Mouse (Mus musculus): ENCODE results near the gene Prkcq. TPM values are rescaled to one million over a fixed set of nuclear protein-coding genes. Genes with fewer than 3 reads are reported as not detected.

The Prkcq gene
- polyA plus RNA-seq (2012; rRNA removed): 3.6 and 5.1 TPM in 2 replicates

DNA sequence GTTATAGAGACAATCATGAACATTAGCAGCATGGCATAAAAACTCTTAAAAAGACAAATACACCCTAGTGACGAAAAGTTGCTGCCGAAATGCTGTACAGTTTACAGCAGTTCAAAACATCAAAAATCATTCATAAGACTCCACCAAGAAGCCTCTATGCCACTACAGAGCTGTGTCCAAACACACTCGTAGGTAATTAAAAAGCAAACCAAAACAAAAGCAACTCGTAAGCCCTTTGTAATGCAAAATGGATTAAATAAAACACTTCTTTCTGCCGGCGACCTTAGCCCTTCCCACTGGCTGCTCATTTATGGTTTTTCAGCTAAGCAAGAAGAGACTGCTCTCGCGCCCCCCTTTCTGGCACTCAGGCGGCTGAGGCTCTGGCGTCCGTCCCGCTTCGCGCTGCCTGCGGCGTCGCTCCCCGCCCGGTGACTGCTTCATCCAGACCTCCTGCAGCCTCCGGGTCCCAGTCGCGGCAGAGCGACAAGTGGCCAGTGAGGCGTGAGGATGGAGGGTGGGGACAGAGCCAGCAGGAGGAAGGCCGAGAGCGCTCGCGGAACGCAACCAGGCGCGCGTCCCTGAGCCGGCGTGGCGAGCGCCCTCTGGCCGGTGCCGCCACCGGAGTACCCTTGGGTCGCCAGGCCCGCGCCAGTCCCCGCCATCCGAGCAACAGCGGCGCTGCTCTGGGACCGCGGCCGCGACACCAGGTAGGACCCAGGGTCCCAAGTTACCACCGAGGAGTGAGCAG, at the start of gene Prkcq:
Prkcq (plus strand) TSS at position 355 of the 748 bp plus-strand sequence.
- TF ChIP-seq POLR2A (IDR thresholded peaks at IDR 0.05; ENCODE audit: low read depth, low read length) (peak; percentile 14), CTCF (conservative IDR thresholded peaks at IDR 0.05; ENCODE audit: insufficient read depth, insufficient read length, low read depth, low read length) (no peak)
- no peaks in the 10 kb centered on the region for H3K36me3 ChIP-seq (ENCODE audit: control insufficient read depth, insufficient read depth, low read length)
- no peaks in the 10 kb centered on the region for H3K4me1 ChIP-seq (ENCODE audit: control insufficient read depth, insufficient read depth, low read length)
- peak within 1 kb of the TSS; percentile 56 for H3K4me3 ChIP-seq (ENCODE audit: insufficient read depth, low read depth, low read length)
- DNase-seq: peak; percentile 87
- WGBS: 2% methylated on average over 51 of the region's 51 CpGs
- peak within 1 kb of the TSS; percentile 42 for H3K27ac ChIP-seq (ENCODE audit: insufficient read depth, low read depth, low read length)
- no peaks in the 10 kb centered on the region for H3K27me3 ChIP-seq (replicated peaks; ENCODE audit: control insufficient read depth, insufficient read depth, low read length)

DNA sequence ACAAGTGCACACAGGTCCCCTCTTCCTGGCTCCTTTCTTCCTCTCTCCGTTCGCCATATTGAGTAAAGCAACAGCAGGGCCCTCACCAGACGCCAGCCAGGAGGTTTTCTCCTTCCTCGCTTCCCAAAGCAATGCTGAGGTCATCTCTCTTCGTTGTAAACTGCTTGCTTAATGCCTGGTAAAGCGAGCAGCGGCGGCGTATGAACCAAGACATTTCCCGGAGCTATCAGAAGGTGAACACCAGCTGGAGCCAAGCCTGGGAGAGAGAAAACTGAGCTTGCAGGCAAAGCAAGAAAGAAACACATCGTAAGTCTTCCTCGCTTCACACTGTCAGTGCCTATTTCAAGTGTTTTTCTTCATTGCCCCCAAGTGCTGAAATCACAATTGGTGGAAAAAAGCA, 41.0 kb upstream of the Prkcq start:
- WGBS: 53% methylated on average over 12 of the region's 12 CpGs
- no peak overlapping the region for H3K27ac ChIP-seq (ENCODE audit: insufficient read depth, low read depth, low read length)
- H3K4me3 ChIP-seq (ENCODE audit: insufficient read depth, low read depth, low read length): no peak overlapping the region
- TF ChIP-seq POLR2A (IDR thresholded peaks at IDR 0.05; ENCODE audit: low read depth, low read length) (no peak), CTCF (conservative IDR thresholded peaks at IDR 0.05; ENCODE audit: insufficient read depth, insufficient read length, low read depth, low read length) (no peak)
- DNase-seq: no peak
- H3K4me1 ChIP-seq (ENCODE audit: control insufficient read depth, insufficient read depth, low read length): no peaks in the 10 kb centered on the region
- H3K36me3 ChIP-seq (ENCODE audit: control insufficient read depth, insufficient read depth, low read length): no peaks in the 10 kb centered on the region
- no peaks in the 10 kb centered on the region for H3K27me3 ChIP-seq (replicated peaks; ENCODE audit: control insufficient read depth, insufficient read depth, low read length)

DNA sequence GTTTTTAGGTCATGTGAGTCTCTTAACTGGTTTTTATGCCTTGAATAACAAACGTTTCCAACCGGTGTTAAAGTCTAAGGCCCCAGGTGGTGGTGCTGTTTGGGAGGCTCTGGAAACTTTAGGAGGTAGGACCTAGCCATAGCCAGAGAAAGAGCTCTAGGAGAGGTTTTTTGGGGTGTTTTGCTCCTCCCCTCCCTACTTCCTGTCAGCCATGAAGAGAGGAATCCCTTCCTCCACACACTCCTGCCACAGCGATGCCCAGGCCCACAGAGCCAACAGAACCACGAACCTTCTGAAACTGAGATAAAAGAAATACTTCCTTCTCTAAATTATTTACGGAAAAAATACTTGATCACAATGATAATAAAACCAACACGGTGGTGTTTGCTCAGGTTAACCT, 36.2 kb upstream of the Prkcq start:
- Histone ChIP-seq H3K36me3 (ENCODE audit: control insufficient read depth, insufficient read depth, low read length) (no peaks in the 10 kb centered on the region), H3K27ac (ENCODE audit: insufficient read depth, low read depth, low read length) (no peak overlapping the region), H3K4me3 (ENCODE audit: insufficient read depth, low read depth, low read length) (no peak overlapping the region), H3K4me1 (ENCODE audit: control insufficient read depth, insufficient read depth, low read length) (no peaks in the 10 kb centered on the region), H3K27me3 (replicated peaks; ENCODE audit: control insufficient read depth, insufficient read depth, low read length) (no peaks in the 10 kb centered on the region; the same call in 1 of the 2 replicates)
- TF ChIP-seq POLR2A (IDR thresholded peaks at IDR 0.05; ENCODE audit: low read depth, low read length) (no peak), CTCF (conservative IDR thresholded peaks at IDR 0.05; ENCODE audit: insufficient read depth, insufficient read length, low read depth, low read length) (no peak)
- WGBS: 41% methylated on average over 6 of the region's 6 CpGs
- no peak for DNase-seq

DNA sequence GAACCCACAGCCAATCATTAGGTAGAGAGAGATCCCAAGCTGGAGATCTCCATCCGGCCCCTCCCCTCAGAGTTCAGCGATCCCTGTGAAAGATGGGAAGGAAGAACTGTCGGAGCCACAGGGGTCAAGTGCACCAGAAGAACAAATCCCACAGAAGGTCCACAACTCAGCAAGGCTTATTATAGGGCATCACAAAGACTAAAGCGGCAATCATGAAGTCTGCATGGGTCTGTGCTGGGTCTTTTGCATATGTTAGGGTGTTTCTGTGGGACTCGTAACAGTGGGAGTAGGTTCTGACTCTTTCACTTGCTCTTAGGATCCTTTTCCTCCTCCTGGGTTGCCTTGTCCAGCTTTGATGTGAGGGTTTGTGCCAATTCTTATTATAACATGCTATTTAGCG, 33.8 kb upstream of the Prkcq start:
- no peak overlapping the region for H3K27ac ChIP-seq (ENCODE audit: insufficient read depth, low read depth, low read length)

DNA sequence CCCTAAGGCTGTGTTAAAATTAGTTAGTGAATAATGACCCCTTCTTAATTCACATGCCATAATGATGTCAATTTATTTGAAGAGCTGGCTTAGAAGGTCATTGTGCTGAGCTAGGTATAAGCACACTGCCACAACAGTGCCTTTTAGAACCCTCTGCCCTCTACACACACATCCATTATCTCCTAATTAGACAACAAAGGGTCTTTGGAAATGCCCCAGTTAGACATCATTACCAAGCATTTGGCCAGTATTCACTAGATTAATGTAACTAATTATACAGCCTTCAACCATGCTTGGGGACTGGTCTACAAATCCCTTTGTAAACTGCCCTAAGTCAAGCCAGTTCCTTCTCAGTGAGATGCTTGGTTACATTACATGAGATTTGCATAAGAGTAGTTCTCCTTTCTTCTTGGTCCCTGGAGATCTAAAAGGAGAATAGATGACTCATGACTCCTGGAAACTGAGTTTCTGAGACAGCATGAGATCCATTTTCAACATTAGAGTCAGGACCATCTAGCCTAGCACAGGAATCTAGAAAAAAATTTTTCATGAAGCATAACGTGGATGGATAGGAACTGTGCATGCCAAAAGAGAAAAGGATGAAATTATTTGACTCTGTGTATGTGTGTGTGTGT, 32.3 kb upstream of the Prkcq start:
- H3K4me1 ChIP-seq (ENCODE audit: control insufficient read depth, insufficient read depth, low read length): no peaks in the 10 kb centered on the region
- H3K27ac ChIP-seq (ENCODE audit: insufficient read depth, low read depth, low read length): no peak overlapping the region
- TF ChIP-seq CTCF (conservative IDR thresholded peaks at IDR 0.05; ENCODE audit: insufficient read depth, insufficient read length, low read depth, low read length): no peak
- TF ChIP-seq POLR2A (IDR thresholded peaks at IDR 0.05; ENCODE audit: low read depth, low read length): no peak
- no peak for DNase-seq
- no peaks in the 10 kb centered on the region; the same call in 1 of the 2 replicates for H3K27me3 ChIP-seq (replicated peaks; ENCODE audit: control insufficient read depth, insufficient read depth, low read length)
- 75% methylated on average over 1 of the region's 1 CpGs for WGBS
- H3K36me3 ChIP-seq (ENCODE audit: control insufficient read depth, insufficient read depth, low read length): no peaks in the 10 kb centered on the region
- H3K4me3 ChIP-seq (ENCODE audit: insufficient read depth, low read depth, low read length): no peak overlapping the region

More for the DNA sequence above, 33.8 kb upstream of the Prkcq start:
- 92% methylated on average over 6 of the region's 6 CpGs for WGBS
- no peaks in the 10 kb centered on the region for H3K4me1 ChIP-seq (ENCODE audit: control insufficient read depth, insufficient read depth, low read length)
- H3K27me3 ChIP-seq (replicated peaks; ENCODE audit: control insufficient read depth, insufficient read depth, low read length): no peaks in the 10 kb centered on the region; the same call in 1 of the 2 replicates
- no peak for DNase-seq
- H3K36me3 ChIP-seq (ENCODE audit: control insufficient read depth, insufficient read depth, low read length): no peaks in the 10 kb centered on the region
- no peak overlapping the region for H3K4me3 ChIP-seq (ENCODE audit: insufficient read depth, low read depth, low read length)
- TF ChIP-seq CTCF (conservative IDR thresholded peaks at IDR 0.05; ENCODE audit: insufficient read depth, insufficient read length, low read depth, low read length): no peak
- TF ChIP-seq POLR2A (IDR thresholded peaks at IDR 0.05; ENCODE audit: low read depth, low read length): no peak

DNA sequence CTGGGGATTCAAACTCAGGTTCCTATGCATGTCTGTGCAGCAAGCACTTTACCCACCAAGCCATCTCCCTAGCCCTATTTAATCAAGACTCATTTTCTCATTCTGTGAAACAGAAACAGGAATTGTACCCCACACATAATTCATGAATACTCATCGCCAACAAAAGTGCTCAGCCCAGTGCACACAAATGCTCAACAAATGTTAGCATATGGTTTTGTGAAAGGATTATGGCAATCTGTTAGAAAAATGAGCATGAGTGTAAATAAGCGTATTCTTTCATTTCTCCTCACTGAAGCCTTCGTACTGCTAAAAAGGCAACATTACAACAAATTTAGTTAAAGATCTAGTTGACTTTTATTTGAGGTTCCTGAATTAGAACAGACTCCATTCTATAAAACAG, 31.5 kb upstream of the Prkcq start:
- no peaks in the 10 kb centered on the region; the same call in 1 of the 2 replicates for H3K27me3 ChIP-seq (replicated peaks; ENCODE audit: control insufficient read depth, insufficient read depth, low read length)
- no peaks in the 10 kb centered on the region for H3K4me1 ChIP-seq (ENCODE audit: control insufficient read depth, insufficient read depth, low read length)
- WGBS: 95% methylated on average over 3 of the region's 3 CpGs
- no peak overlapping the region for H3K4me3 ChIP-seq (ENCODE audit: insufficient read depth, low read depth, low read length)
- DNase-seq: no peak
- H3K36me3 ChIP-seq (ENCODE audit: control insufficient read depth, insufficient read depth, low read length): no peaks in the 10 kb centered on the region
- H3K27ac ChIP-seq (ENCODE audit: insufficient read depth, low read depth, low read length): no peak overlapping the region
- TF ChIP-seq POLR2A (IDR thresholded peaks at IDR 0.05; ENCODE audit: low read depth, low read length) (no peak), CTCF (conservative IDR thresholded peaks at IDR 0.05; ENCODE audit: insufficient read depth, insufficient read length, low read depth, low read length) (no peak)

DNA sequence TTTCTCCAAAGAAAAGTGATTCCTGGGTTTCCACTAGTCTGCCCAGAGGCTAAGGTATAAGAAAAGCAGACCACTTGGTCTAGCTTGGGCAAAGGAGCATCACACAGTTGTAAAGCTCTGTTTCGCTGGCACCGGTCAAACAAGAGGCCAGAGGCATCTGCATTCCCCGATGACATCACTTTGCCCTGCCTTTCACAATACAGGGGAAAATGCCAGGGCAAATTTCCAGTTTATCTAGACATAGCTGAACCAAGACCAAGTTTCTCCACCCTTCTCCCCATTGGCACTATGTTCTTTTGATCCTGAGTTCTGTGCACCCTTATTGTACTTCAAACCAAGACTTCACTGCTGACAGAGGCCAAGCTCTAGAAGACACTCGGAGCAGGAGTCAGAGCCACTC, 22.8 kb upstream of the Prkcq start:
- no peaks in the 10 kb centered on the region for H3K4me1 ChIP-seq (ENCODE audit: control insufficient read depth, insufficient read depth, low read length)
- H3K27ac ChIP-seq (ENCODE audit: insufficient read depth, low read depth, low read length): no peak overlapping the region
- H3K36me3 ChIP-seq (ENCODE audit: control insufficient read depth, insufficient read depth, low read length): no peaks in the 10 kb centered on the region
- no peak for DNase-seq
- no peaks in the 10 kb centered on the region; the same call in 1 of the 2 replicates for H3K27me3 ChIP-seq (replicated peaks; ENCODE audit: control insufficient read depth, insufficient read depth, low read length)
- 86% methylated on average over 4 of the region's 4 CpGs for WGBS
- TF ChIP-seq POLR2A (IDR thresholded peaks at IDR 0.05; ENCODE audit: low read depth, low read length): no peak
- TF ChIP-seq CTCF (conservative IDR thresholded peaks at IDR 0.05; ENCODE audit: insufficient read depth, insufficient read length, low read depth, low read length): no peak
- H3K4me3 ChIP-seq (ENCODE audit: insufficient read depth, low read depth, low read length): no peak overlapping the region

All from kidney, adult 2 months (tissue).